Mouse (Mus musculus): ENCODE measurements around the gene Nol9. TPM values are rescaled to one million over a fixed set of nuclear protein-coding genes. Genes with fewer than 3 reads are reported as not detected.

Nol9 gene
- 10 to 100 TPM; 21.2 to 23.1 TPM for total RNA-seq (2023)

DNA sequence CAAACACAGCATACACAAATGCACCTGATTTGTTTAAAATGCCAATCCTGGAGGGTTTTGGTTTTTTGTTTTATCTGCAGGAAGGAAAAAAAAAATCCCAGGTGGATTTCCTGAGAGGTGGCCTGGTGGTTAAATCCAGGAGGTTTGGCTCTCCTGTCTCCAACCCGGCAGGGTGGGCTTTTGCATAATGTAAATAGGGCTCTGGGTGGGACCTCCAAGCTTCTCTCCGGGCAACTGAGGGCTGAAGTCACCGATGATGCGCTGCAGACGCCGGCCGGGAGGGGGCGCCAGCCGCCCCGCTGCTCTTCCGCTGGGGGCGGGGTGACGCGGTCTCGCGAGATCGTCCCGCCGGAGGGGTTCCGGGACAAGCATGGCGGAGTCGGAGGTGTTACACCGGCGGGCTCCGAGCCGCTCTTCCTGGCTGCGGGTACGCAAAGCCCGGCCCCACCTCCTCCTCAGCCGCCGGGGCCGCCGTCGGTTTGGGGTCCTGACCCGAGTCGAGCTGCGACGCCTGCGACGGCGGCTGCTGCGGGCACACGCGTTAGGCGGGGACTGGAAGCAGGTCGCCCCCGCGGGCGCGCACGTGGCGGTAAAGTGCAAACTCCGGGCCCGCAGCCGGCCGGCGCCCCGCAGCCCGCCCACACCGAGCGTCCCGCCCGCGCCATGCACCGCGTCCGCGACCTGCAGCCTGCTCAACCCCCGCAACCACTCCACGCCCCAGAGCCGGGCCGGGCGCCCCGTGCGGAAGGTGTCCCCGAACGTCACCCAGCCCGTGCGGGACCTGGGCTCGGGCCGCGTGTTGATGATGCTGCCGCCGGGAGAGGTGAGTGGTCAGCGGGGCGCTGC, at the start of gene Nol9:
Nol9 (plus strand) TSS at position 337 of the 846 bp plus-strand sequence.

DNA sequence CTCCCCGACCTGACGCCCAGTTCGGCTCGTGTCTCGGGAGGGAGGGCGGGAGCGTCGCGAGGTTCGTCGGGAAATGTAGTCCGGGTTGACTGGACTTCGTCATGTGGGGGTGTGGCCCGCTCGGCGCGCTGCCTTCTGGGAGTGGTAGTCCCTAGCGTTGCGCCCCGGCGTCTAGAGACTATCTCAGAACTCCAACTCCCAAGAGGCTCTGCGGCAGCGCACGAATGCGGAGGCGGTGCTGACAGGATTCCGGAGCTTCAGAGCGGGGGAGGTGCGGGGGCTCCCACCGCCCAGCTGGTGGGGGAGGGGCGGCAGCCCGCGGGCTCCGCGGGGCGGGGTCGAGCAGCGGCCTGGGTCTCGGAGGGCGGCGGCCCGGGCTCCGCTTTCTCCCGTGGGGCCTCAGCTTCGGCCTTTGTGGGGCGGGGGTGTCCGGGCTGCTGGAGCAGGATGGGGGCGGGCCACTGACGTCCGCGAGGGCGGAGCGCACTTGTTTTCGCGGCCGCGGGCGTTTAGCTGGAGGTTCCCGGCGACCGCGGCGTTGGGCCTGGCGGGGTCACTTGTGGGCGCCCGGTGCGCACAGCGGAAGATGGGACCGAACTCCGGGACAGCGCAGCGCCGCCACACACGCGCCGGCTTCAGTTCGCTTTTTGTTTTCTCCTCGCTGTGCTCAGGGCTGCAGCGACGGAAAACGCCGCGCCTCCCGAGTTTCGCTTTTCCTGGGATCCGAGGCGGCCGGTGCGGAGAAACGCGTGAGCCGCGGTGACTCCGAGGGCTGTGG, 42.8 kb upstream of the Nol9 start, which contains the start of gene Phf13:
Phf13 (minus strand) TSS at position 86 of the 778 bp plus-strand sequence.

DNA sequence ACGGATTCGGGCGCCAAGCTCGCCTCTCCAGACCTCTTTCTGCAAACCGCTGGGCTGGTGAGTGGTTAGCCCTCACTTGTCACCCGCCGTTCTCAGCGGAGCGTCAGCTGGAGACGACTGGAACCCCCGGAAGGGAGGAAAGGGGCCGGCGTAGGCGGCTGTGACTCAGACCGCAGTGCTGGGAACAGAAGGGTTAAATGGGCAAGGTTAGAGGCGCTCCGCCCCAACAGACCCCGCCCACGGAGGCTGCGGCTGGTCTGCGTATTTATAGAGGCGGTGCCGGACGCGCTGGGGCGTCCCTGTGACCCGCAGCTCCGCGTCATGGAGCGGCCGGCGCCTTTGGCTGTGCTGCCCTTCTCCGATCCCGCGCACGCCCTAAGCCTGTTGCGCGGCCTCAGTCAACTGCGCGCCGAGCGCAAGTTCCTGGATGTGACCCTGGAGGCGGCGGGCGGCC, 30.5 kb upstream of the Nol9 start, which contains the start of gene Klhl21:
Klhl21 (plus strand) TSS at position 182 of the 454 bp plus-strand sequence.

DNA sequence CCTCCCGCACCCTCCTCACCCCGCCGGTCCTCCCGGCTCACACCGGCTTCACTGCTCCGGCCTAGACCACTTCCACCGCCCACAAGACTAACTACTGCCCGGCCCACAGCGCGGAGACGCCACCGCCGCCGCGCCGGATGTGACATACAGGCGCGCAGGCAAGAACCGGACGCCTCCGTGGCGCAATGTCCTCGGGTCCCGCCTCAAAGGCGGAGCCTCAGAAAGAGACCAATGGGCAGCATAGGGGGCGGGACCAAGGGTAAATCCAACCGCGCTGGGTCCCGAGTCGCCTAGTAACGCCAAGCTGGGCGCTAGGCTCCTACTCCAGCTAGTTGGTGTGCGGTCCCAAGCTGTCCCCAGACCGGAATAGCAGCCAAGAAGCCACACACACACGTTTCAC, 11.6 kb upstream of the Nol9 start, which contains the start of gene Zbtb48:
Zbtb48 (minus strand) TSS at position 148 of the 400 bp plus-strand sequence.

DNA sequence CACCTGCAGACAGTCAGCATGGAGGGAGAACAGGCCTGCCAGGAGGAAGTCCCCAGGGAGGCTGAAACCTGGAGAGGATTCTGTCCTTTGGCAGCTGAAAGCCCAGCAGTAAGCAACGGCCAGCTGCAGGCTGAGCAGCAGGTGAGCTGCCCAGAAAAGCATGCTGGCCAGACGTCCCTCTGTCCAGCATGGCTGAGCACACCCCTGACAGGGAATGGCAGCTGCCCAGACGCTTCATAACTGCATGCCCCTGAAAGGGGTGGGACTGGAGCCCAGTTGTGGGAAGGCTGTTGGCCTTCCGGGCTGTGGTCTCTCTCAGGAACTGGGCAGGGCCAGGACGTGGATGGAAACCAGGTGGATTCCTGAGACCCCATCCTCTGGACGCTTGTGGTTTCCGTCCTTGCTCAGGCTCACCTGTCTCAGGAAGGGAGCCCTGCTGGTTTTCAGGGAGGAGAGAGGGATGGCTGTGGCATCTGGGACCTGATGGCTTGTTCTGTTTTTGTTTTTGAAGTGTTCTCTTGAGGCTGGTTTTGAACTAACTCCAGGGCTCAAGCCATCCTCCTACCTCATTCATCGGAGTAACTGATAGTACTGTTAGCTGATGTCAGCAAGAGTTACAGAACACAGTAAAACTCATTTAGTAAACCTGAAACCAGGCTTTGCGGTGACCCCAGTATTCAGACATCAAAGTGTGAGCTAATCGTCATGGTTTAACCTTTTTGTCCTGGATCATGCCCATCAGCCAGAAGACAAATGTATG, 716 bp upstream of the Nol9 start, which contains the start of gene Tas1r1:
Tas1r1 (minus strand) TSS at position 344 of the 760 bp plus-strand sequence.

DNA sequence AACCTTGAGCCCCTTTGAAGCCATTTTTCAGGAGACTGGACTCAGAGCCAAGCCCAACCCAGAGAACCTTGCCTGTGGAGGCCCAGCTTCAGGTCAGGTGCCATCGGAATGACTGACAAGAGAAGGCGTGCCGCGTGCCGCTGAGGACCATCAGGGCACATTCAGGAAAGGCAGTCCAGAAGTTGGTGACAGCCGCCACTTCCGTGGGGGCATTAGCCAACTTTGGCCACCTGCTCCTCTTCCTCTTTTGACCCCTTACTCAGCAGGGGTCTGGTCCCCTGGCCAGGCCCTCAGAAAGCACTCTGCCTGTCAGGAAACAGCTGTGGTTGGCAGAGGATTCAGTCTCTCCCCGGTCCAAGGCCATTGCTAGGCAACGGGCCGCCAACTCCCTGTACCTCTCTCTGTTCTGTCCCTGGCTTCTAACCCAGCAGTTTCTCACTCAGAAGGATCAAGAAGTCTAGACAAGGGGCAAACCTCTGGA, 33.0 kb downstream of the Nol9 start, which contains the start of gene Plekhg5:
Plekhg5 (plus strand) TSS at position 378 of the 481 bp plus-strand sequence.

Other genes with a start within 250 kb of the Nol9 start
- 10 to 100 TPM; 30.5 to 31.8 TPM for gene Camta1, start 177.4 kb upstream of the Nol9 start, total RNA-seq (2023)
- gene Dnajc11, start 105.6 kb upstream of the Nol9 start, total RNA-seq (2023): 10 to 100 TPM; 46.3 to 52.5 TPM
- gene Thap3, start 50.3 kb upstream of the Nol9 start, total RNA-seq (2023): 10 to 100 TPM; 24.7 to 34.0 TPM
- 1 to 10 TPM; 8.5 to 8.6 TPM for gene Phf13, start 43.1 kb upstream of the Nol9 start, total RNA-seq (2023)
- gene Klhl21, start 30.5 kb upstream of the Nol9 start, total RNA-seq (2023): 10 to 100 TPM; 23.1 to 25.3 TPM
- 10 to 100 TPM; 10.6 to 11.2 TPM for gene Zbtb48, start 11.7 kb upstream of the Nol9 start, total RNA-seq (2023)
- gene Tas1r1, start 753 bp upstream of the Nol9 start, total RNA-seq (2023): not detected
- 1 to 10 TPM; 2.8 to 3.0 TPM for gene Plekhg5, start 33.2 kb downstream of the Nol9 start, total RNA-seq (2023)
- gene Tnfrsf25, start 76.6 kb downstream of the Nol9 start, total RNA-seq (2023): under 1 TPM; 0.49 to 0.58 TPM
- gene Espn, start 113.0 kb downstream of the Nol9 start, total RNA-seq (2023): 1 to 10 TPM; 2.3 to 4.6 TPM
- gene Hes2, start 119.5 kb downstream of the Nol9 start, total RNA-seq (2023): not detected
- gene Acot7, start 138.8 kb downstream of the Nol9 start, total RNA-seq (2023): 10 to 100 TPM; 15.6 to 19.8 TPM
- under 1 TPM; 0.24 to 0.73 TPM for gene Gpr153, start 234.9 kb downstream of the Nol9 start, total RNA-seq (2023)

Data from monocyte, adult 59 days (primary cell).